Mouse (Mus musculus): ENCODE data around the gene Hoxa7. TPM values are rescaled to one million over a fixed set of nuclear protein-coding genes. Genes with fewer than 3 reads are reported as not detected.

Hoxa7 gene
- polyA plus RNA-seq, 1 experiment from 2014 or later = not detected

- WGBS = 2% methylated on average over 30 of the region's 30 CpGs
- Histone ChIP-seq H3K27me3 (ENCODE audit: low read depth, poor library complexity, severe bottlenecking) (peaks cover 100% of the 10 kb centered on the region), H3K9me3 (replicated peaks) (no peaks in the 10 kb centered on the region), H3K4me3 (no peak overlapping the region), H3K36me3 (no peaks in the 10 kb centered on the region), H3K4me1 (peaks cover 17% of the 10 kb centered on the region), H3K27ac (replicated peaks) (no peak overlapping the region)
- no peak for DNase-seq (ENCODE audit: low spot score)
Observed at GRCm38 (mm10) chr6:52215771-52216535, 5.7 kb downstream of the Hoxa7 start.

GRCm38 (mm10) chr6:52215070-52215469, 6.6 kb downstream of the Hoxa7 start:
- DNase-seq (ENCODE audit: low spot score) = no peak
- Histone ChIP-seq H3K27me3 (ENCODE audit: low read depth, poor library complexity, severe bottlenecking) (peaks cover 100% of the 10 kb centered on the region), H3K36me3 (no peaks in the 10 kb centered on the region), H3K9me3 (replicated peaks) (no peaks in the 10 kb centered on the region), H3K4me1 (peaks cover 17% of the 10 kb centered on the region), H3K27ac (replicated peaks) (no peak overlapping the region), H3K4me3 (no peak overlapping the region)
- 7% methylated on average over 3 of the region's 3 CpGs for whole genome bisulfite sequencing

- WGBS = 14% methylated on average over 5 of the region's 5 CpGs
- no peaks in the 10 kb centered on the region for H3K9me3 ChIP-seq (replicated peaks)
- no peak overlapping the region for H3K27ac ChIP-seq (replicated peaks)
- no peak overlapping the region for H3K4me3 ChIP-seq
- no peaks in the 10 kb centered on the region for H3K36me3 ChIP-seq
- DNase-seq (ENCODE audit: low spot score) = no peak
- peaks cover 100% of the 10 kb centered on the region for H3K27me3 ChIP-seq (ENCODE audit: low read depth, poor library complexity, severe bottlenecking)
- peaks cover 17% of the 10 kb centered on the region for H3K4me1 ChIP-seq
Observed at GRCm38 (mm10) chr6:52214271-52214670, 7.4 kb downstream of the Hoxa7 start.

GRCm38 (mm10) chr6:52213119-52213986, 8.3 kb downstream of the Hoxa7 start, which contains the start of the genes Hoxa3 and Gm28308:
TSS of gene Hoxa3 (minus strand) at chr6:52213336.
TSS of gene Gm28308 (minus strand) at chr6:52213339.
- H3K27ac ChIP-seq (replicated peaks) = no peak within 1 kb of the TSS
- no peak within 1 kb of the TSS for H3K4me3 ChIP-seq
- no peaks in the 10 kb centered on the region for H3K9me3 ChIP-seq (replicated peaks)
- H3K36me3 ChIP-seq = no peaks in the 10 kb centered on the region
- DNase-seq (ENCODE audit: low spot score) = no peak
- peaks cover 22% of the 10 kb centered on the region for H3K4me1 ChIP-seq
- 2% methylated on average over 38 of the region's 38 CpGs for whole genome bisulfite sequencing
- H3K27me3 ChIP-seq (ENCODE audit: low read depth, poor library complexity, severe bottlenecking) = peaks cover 100% of the 10 kb centered on the region

GRCm38 (mm10) chr6:52212556-52213118, 9.0 kb downstream of the Hoxa7 start:
- DNase-seq (ENCODE audit: low spot score) = no peak
- H3K27me3 ChIP-seq (ENCODE audit: low read depth, poor library complexity, severe bottlenecking) = peaks cover 100% of the 10 kb centered on the region
- H3K27ac ChIP-seq (replicated peaks) = no peak overlapping the region
- WGBS = 2% methylated on average over 22 of the region's 22 CpGs
- H3K4me3 ChIP-seq = no peak overlapping the region
- no peaks in the 10 kb centered on the region for H3K9me3 ChIP-seq (replicated peaks)
- H3K36me3 ChIP-seq = no peaks in the 10 kb centered on the region
- H3K4me1 ChIP-seq = peaks cover 20% of the 10 kb centered on the region

- Histone ChIP-seq H3K4me3 (0 out of 2 replicates have a peak overlapping the region, but pooled peaks have one; percentile 0), H3K27me3 (ENCODE audit: low read depth, poor library complexity, severe bottlenecking) (peaks cover 100% of the 10 kb centered on the region), H3K27ac (replicated peaks) (no peak overlapping the region), H3K9me3 (replicated peaks) (no peaks in the 10 kb centered on the region), H3K36me3 (no peaks in the 10 kb centered on the region), H3K4me1 (peaks cover 13% of the 10 kb centered on the region)
- WGBS = 4% methylated on average over 13 of the region's 13 CpGs
- DNase-seq (ENCODE audit: low spot score) = no peak
Observed at GRCm38 (mm10) chr6:52211961-52212360, 9.7 kb downstream of the Hoxa7 start.

- no peaks in the 10 kb centered on the region for H3K36me3 ChIP-seq
- H3K4me1 ChIP-seq = peaks cover 9% of the 10 kb centered on the region; the same call in 1 of the 2 replicates
- under 1% methylated on average over 37 of the region's 37 CpGs for WGBS
- DNase-seq (ENCODE audit: low spot score) = peak; percentile 84
- no peak overlapping the region for H3K27ac ChIP-seq (replicated peaks)
- H3K27me3 ChIP-seq (ENCODE audit: low read depth, poor library complexity, severe bottlenecking) = peaks cover 100% of the 10 kb centered on the region
- H3K9me3 ChIP-seq (replicated peaks) = no peaks in the 10 kb centered on the region
- 0 out of 2 replicates have a peak overlapping the region, but pooled peaks have one; percentile 0 for H3K4me3 ChIP-seq
Observed at GRCm38 (mm10) chr6:52211170-52211935, 10.3 kb downstream of the Hoxa7 start.

- Histone ChIP-seq H3K4me3 (no peak overlapping the region), H3K27me3 (ENCODE audit: low read depth, poor library complexity, severe bottlenecking) (peaks cover 100% of the 10 kb centered on the region), H3K9me3 (replicated peaks) (no peaks in the 10 kb centered on the region), H3K27ac (replicated peaks) (no peak overlapping the region), H3K4me1 (peaks cover 9% of the 10 kb centered on the region; the same call in 1 of the 2 replicates), H3K36me3 (no peaks in the 10 kb centered on the region)
- WGBS = 7% methylated on average over 12 of the region's 12 CpGs
- no peak for DNase-seq (ENCODE audit: low spot score)
Observed at GRCm38 (mm10) chr6:52209685-52210046, 12.0 kb downstream of the Hoxa7 start.

- H3K4me3 ChIP-seq = peak overlapping the region; percentile 18; the same call in 1 of the 2 replicates
Observed at GRCm38 (mm10) chr6:52208868-52209684, 12.6 kb downstream of the Hoxa7 start.

GRCm38 (mm10) chr6:52208072-52208867, 13.4 kb downstream of the Hoxa7 start, which contains the start of gene Hoxa6:
TSS of gene Hoxa6 (minus strand) at chr6:52208722.
- H3K27me3 ChIP-seq (ENCODE audit: low read depth, poor library complexity, severe bottlenecking) = peaks cover 100% of the 10 kb centered on the region
- H3K27ac ChIP-seq (replicated peaks) = no peak within 1 kb of the TSS
- H3K9me3 ChIP-seq (replicated peaks) = no peaks in the 10 kb centered on the region
- no peaks in the 10 kb centered on the region for H3K36me3 ChIP-seq
- peak within 1 kb of the TSS; percentile 18; the same call in 1 of the 2 replicates for H3K4me3 ChIP-seq
- under 1% methylated on average over 47 of the region's 47 CpGs for WGBS
- DNase-seq (ENCODE audit: low spot score) = no peak
- H3K4me1 ChIP-seq = peaks cover 22% of the 10 kb centered on the region

More at GRCm38 (mm10) chr6:52208868-52209684, 12.6 kb downstream of the Hoxa7 start:
- 3% methylated on average over 18 of the region's 18 CpGs for WGBS
- H3K27ac ChIP-seq (replicated peaks) = no peak overlapping the region
- no peak for DNase-seq (ENCODE audit: low spot score)
- H3K36me3 ChIP-seq = no peaks in the 10 kb centered on the region
- peaks cover 14% of the 10 kb centered on the region for H3K4me1 ChIP-seq
- no peaks in the 10 kb centered on the region for H3K9me3 ChIP-seq (replicated peaks)
- peaks cover 100% of the 10 kb centered on the region for H3K27me3 ChIP-seq (ENCODE audit: low read depth, poor library complexity, severe bottlenecking)

- Histone ChIP-seq H3K36me3 (no peaks in the 10 kb centered on the region), H3K27ac (replicated peaks) (no peak overlapping the region), H3K4me3 (no peak overlapping the region), H3K27me3 (ENCODE audit: low read depth, poor library complexity, severe bottlenecking) (peaks cover 100% of the 10 kb centered on the region), H3K4me1 (peaks cover 24% of the 10 kb centered on the region), H3K9me3 (replicated peaks) (no peaks in the 10 kb centered on the region)
- DNase-seq (ENCODE audit: low spot score) = no peak
Observed at GRCm38 (mm10) chr6:52207684-52207976, 14.0 kb downstream of the Hoxa7 start.
